Mouse (Mus musculus): Measurements from ENCODE around the gene Gm20219.
"Not testable (repeated sequence)": the region's sequence is repeated elsewhere in the genome, so short reads cannot be mapped to it uniquely, and the experiment has no call there.

Gene Gm20219

DNA sequence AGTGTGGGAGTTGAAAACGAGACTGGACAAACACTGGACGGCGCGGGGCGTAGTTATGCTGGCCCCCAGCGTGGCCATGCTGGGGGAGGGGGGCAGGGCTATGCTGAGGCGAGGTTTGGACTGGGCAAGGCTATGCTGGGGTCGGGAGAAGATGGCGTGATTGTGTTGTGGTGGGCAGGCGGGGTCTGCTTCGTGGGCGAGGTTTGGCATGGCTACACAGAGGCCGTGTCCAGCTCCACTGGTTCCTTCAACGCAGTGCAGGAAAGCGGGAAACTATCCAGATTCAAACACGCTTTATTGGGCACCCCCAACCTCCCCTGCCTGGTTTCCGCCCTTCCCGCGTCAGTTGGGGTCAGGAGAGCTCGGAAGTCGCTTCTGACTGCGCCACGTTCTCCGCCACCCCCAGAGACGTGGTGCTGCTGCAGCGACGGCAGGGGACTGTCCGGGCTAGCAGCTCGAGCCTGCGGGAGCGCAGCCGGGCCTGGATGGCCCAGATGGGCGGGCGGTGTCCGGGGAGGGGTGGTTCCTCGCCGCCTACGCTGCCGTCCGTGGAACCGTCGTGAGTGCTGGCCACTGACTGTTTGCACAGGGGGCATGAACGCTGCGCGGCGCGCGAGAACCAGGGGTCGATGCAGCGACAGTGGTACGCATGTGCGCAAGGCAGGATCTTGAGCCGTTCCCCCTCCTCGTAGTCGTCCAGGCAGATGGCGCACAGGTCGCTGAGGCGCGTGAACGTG, 43.0 kb downstream of the Gm20219 start:
- DNase-seq, result no peak

DNA sequence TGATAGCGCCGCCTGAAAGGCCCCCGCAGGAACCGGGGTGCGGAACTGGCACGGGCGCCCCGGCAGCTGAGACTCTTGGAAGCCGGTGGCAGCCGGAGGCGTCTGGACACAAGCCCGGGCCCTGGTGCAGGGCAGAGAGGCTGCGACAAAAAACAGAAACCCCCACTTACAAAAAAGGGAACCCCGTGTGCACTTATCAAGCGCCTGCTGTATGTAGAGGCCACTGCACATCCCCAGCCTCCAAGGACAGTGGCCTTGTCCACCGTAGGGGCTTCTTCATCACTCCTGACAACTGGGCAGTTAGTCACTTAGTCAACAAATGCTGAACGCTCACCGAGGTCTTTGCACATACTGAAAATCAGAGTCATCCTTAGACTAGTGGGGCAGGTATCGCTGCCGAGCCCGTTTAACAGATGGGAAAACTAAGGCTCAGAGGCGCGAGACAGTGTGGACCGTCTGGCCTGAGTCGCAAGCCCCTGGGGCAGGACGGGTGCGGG, 43.7 kb downstream of the Gm20219 start:
- DNase-seq, result no peak

GRCm38 (mm10) chr17:56509707-56510472, 44.3 kb downstream of the Gm20219 start:
- no peak for DNase-seq

GRCm38 (mm10) chr17:56509021-56509640, 45.1 kb downstream of the Gm20219 start:
- no peak for DNase-seq

- DNase-seq, result peak; percentile 93 to 96
Measured at GRCm38 (mm10) chr17:56507161-56508068, 46.8 kb downstream of the Gm20219 start.

DNA sequence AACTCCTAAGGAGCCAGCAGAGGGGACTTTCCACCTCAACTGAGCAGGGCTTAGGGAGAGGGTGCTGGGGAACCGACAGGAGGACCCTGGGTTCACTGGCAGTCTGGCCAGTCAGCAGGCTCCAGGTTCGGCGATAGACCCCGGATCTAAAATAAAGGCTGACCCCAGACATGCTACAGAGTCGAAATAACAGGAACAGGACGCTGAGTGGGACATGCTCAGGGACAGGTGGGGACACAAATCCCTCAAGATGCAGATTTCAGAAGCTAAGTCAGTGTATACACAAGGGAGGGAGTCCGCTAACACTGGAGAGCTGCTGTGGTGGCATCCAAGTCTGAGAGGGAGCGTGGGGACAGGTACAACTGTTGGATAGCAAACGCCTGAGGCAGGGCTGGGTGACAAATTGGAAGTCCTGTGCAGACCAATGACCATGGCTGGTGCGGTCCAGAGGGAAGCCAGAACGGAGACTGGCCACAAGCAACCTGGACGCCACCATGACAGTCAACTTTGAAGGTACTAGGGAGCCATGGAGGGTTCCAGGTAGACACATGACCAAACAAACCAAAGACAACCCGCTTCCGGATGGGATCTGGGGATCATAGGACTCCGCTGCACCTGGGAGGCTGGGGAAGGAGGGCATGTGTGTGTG, 47.6 kb downstream of the Gm20219 start:
- no peak for DNase-seq

GRCm38 (mm10) chr17:56505401-56505800, 48.8 kb downstream of the Gm20219 start:
- no peak for DNase-seq

GRCm38 (mm10) chr17:56502526-56502925, 51.7 kb downstream of the Gm20219 start:
- no peak for DNase-seq

GRCm38 (mm10) chr17:56501635-56502400, 52.4 kb downstream of the Gm20219 start:
- not testable (repeated sequence) for DNase-seq
